ENCODE assay signal across 10 mouse cellular contexts in genomic region chr3:10081911-10082541, GRCm38 (mm10). TPM values are rescaled to one million over a fixed set of nuclear protein-coding genes. Genes with fewer than 3 reads are reported as not detected.
A peak's percentile ranks its signal among the peaks of the same experiment; 100 is the strongest.
DNase-seq lines count a peak whose midpoint lies in the region; ATAC-seq lines count a peak whose summit lies in the region.
"Had no signal": no experiment of that assay in that cellular context is flagged by ENCODE, and none has a peak within 500 bp of the region (broad histone marks: within the 10 kb centered on the region; RNA-seq: fewer than 3 reads in every experiment).

No protein-coding gene starts in this region.

- whole genome bisulfite sequencing in kidney, embryonic 16.5 days, result 52% methylated on average over 6 of the region's 6 CpGs
- 45% methylated on average over 6 of the region's 6 CpGs for WGBS in intestine, embryonic 15.5 days

- 0 out of 2 replicates have a peak, but pooled peaks cover 2% of the 10 kb centered on the region for H3K4me1 ChIP-seq in kidney, embryonic 16.5 days (ENCODE audit: insufficient read depth, low read length)
- no peaks in the 10 kb centered on the region for H3K4me1 ChIP-seq in intestine, embryonic 15.5 days (replicated peaks)

- DNase-seq in kidney, postnatal 25 days, result no peak
- peak; percentile 20 for DNase-seq in cerebellum, adult 11 months
- DNase-seq in cerebellum, postnatal 36 days, result peak; percentile 28 to 57
- peak; percentile 20 to 33 for DNase-seq in left cerebral cortex, postnatal 14 days (ENCODE audit: low spot score in 2 of 2)
- no peak for DNase-seq in c-Kit-positive CD71-positive TER-119-positive erythroid progenitor cells, embryonic 14.5 days (ENCODE audit: low spot score)
- DNase-seq in gastrocnemius, adult 18-20 months (ENCODE audit: low spot score), result no peak
- DNase-seq: adrenal gland, postnatal 25 days; liver had no signal

- no peak overlapping the region for H3K9ac ChIP-seq in kidney, embryonic 16.5 days (replicated peaks; ENCODE audit: low read length)
- no peak overlapping the region for H3K9ac ChIP-seq in intestine, embryonic 15.5 days

- H3K36me3 ChIP-seq in kidney, embryonic 16.5 days (ENCODE audit: insufficient read depth, low read length), result no peaks in the 10 kb centered on the region
- no peaks in the 10 kb centered on the region for H3K36me3 ChIP-seq in intestine, embryonic 15.5 days

- no peaks in the 10 kb centered on the region for H3K27me3 ChIP-seq in kidney, embryonic 16.5 days (ENCODE audit: insufficient read depth, low read length)
- H3K27me3 ChIP-seq in intestine, embryonic 15.5 days (replicated peaks), result no peaks in the 10 kb centered on the region

- H3K27ac ChIP-seq in kidney, embryonic 16.5 days (ENCODE audit: low read length), result no peak overlapping the region
- H3K27ac ChIP-seq in intestine, embryonic 15.5 days, result no peak overlapping the region

- no peaks in the 10 kb centered on the region for H3K9me3 ChIP-seq in kidney, embryonic 16.5 days (ENCODE audit: low read length)
- no peaks in the 10 kb centered on the region for H3K9me3 ChIP-seq in intestine, embryonic 15.5 days

- H3K4me3 ChIP-seq in kidney, embryonic 16.5 days (ENCODE audit: low read length), result no peak overlapping the region
- no peak overlapping the region for H3K4me3 ChIP-seq in intestine, embryonic 15.5 days (replicated peaks)

- intact Hi-C loops in left cerebral cortex, postnatal 14 days (cut with DNase I), result no loop called here

- peak; percentile 65 for ATAC-seq in kidney, embryonic 16.5 days (ENCODE audit: low FRiP score, low TSS enrichment)
- no peak for ATAC-seq in intestine, embryonic 15.5 days

- H3K4me2 ChIP-seq in kidney, embryonic 16.5 days (replicated peaks; ENCODE audit: low read depth, low read length), result no peak overlapping the region
- no peak overlapping the region for H3K4me2 ChIP-seq in intestine, embryonic 15.5 days (replicated peaks)

RNA-seq across cellular contexts. Expression of gene Gm9833, which starts 5.9 kb away (rescaled TPM):
- polyA plus RNA-seq in kidney, embryonic 16.5 days (2015; fragmentation: Nextera tagmentation; extraction: Ambion mirVana), result 4.3 and 5.5 TPM in 2 replicates
- 10 to 100 TPM; 10.4 to 11.5 TPM for total RNA-seq in left cerebral cortex, postnatal 14 days (2021)
- 2.3 and 2.5 TPM in 2 replicates for polyA plus RNA-seq in intestine, embryonic 15.5 days (2015; fragmentation: Nextera tagmentation; extraction: Ambion mirVana)
- total RNA-seq in gastrocnemius, adult 18-20 months (2021), result under 1 TPM; 0.14 to 0.17 TPM

Comparison
In these comparisons a context has a peak if more than half of its experiments do, and no peak if none do; other contexts are left out.
1. DNase-seq: peak in cerebellum, adult 11 months (single experiment), cerebellum, postnatal 36 days (2 of 2) and left cerebral cortex, postnatal 14 days (2 of 2); none in kidney, postnatal 25 days (0 of 2), c-Kit-positive CD71-positive TER-119-positive erythroid progenitor cells, embryonic 14.5 days (single experiment) and gastrocnemius, adult 18-20 months (single experiment).
2. RNA of gene Gm9833, which starts 5.9 kb away (total RNA-seq): 10.4 to 11.5 TPM in left cerebral cortex, postnatal 14 days; 0.14 to 0.17 TPM in gastrocnemius, adult 18-20 months; every median in the first group is over 4 times any median in the second.